Mouse (Mus musculus): ENCODE measurements around the gene Mgll. TPM values are rescaled to one million over a fixed set of nuclear protein-coding genes. Genes with fewer than 3 reads are reported as not detected.

Gene Mgll
- polyA plus RNA-seq, 1 experiment from 2014 or later: 51.3 TPM

DNA sequence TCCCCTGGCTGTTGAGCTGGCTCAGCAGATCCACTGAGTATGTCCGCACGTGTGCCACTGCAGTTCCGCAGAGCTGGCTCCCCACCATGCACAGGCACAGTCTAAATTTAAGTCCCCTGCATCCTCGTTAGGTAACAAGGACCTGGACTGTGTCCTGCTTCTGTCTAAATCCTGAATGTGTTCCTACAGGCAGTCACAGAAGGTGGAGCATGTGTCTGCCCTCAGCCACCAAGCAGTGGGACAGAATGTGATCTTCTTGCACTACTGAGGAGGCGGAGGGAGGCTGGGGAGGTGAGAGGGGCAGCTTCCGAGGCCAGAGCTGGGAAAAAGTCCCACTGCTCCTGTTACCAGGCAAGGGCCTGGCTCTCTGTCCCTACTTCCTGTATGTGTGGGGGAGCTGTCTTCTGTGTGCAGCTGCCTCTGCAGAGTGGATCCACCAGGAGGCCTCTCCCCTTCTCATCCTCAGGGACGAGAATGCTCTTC is 60.5 kb downstream of the Mgll start:
- no peak overlapping the region for H3K4me2 ChIP-seq (replicated peaks)
- H3K4me3 ChIP-seq (replicated peaks; ENCODE audit: low read length): no peak overlapping the region
- H3K27ac ChIP-seq: no peak overlapping the region
- H3K9me3 ChIP-seq (ENCODE audit: control insufficient read depth, low read length): no peaks in the 10 kb centered on the region
- H3K36me3 ChIP-seq (replicated peaks; ENCODE audit: control insufficient read depth, insufficient read depth): no peaks in the 10 kb centered on the region
- ATAC-seq (ENCODE audit: low FRiP score) (no peak), DNase-seq (ENCODE audit: low spot score) (no peak)
- WGBS: 69% methylated on average over 7 of the region's 7 CpGs
- H3K9ac ChIP-seq: no peak overlapping the region
- 0 out of 2 replicates have a peak, but pooled peaks cover 3% of the 10 kb centered on the region for H3K27me3 ChIP-seq (ENCODE audit: control insufficient read depth, insufficient read depth, low read length)
- H3K4me1 ChIP-seq (replicated peaks; ENCODE audit: control insufficient read depth, insufficient read depth, low read length): peaks cover 19% of the 10 kb centered on the region

DNA sequence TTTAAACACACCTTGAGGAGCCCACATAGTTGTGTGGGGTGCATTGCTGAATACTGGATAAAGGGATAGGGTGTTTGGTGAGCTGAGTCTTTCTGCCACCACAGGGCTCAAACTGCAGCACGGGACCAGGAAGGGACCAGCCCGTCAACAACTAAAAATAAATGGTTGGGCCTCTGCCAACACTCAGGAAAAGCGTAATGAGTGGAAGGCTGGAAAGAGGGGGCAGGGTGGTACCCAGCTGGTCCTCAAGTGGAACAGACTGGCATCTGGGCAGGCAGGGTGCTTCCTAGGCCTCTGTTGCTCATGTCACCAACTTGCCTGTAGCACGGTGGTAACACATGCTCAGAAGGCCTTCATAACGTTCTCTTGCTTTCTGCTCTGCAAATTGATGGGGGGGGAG is 61.1 kb downstream of the Mgll start:
- Histone ChIP-seq H3K27me3 (ENCODE audit: control insufficient read depth, insufficient read depth, low read length) (0 out of 2 replicates have a peak, but pooled peaks cover 3% of the 10 kb centered on the region), H3K4me1 (replicated peaks; ENCODE audit: control insufficient read depth, insufficient read depth, low read length) (peaks cover 19% of the 10 kb centered on the region), H3K9me3 (ENCODE audit: control insufficient read depth, low read length) (no peaks in the 10 kb centered on the region), H3K9ac (no peak overlapping the region), H3K4me3 (replicated peaks; ENCODE audit: low read length) (no peak overlapping the region), H3K4me2 (replicated peaks) (no peak overlapping the region), H3K27ac (no peak overlapping the region), H3K36me3 (replicated peaks; ENCODE audit: control insufficient read depth, insufficient read depth) (no peaks in the 10 kb centered on the region)
- ATAC-seq (ENCODE audit: low FRiP score): no peak
- DNase-seq (ENCODE audit: low spot score): no peak
- WGBS: 51% methylated on average over 5 of the region's 5 CpGs

DNA sequence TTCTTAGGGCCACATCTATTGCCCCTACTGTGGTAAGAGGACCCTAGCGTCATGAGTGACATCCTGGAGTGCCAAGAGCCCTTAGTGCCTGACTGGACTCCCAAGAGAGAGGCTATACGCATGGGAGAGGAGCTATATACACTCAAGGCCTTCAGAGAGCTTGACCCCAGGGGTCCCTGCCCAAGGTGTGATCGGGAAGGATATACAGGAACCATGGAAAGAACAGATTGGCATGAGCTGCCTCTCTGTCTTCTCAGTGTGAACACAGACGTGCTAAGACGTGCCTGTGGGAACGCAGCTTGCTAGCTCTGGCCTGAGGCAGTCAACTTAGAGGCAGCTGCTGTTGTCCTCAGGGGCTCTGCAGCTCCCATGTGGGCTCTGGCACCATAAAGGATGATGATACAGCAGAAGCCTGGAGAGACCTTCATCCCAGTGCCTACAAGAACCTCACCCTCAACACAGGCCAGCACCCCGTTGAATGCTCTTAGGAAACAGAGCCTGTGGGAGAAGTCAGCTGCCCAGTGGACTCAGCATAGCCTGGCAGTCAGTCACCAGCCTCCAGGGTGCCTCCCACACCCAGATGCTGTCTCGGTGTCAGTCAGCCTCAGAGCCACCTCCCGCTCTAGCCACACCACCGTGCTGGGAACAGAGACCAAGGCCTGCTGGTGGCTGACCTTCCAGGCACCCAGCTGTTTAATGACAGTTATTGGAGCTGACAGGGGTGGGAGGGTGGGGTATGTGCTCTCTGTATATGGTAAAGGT is 61.8 kb downstream of the Mgll start:
- Histone ChIP-seq H3K27ac (no peak overlapping the region), H3K27me3 (ENCODE audit: control insufficient read depth, insufficient read depth, low read length) (0 out of 2 replicates have a peak, but pooled peaks cover 3% of the 10 kb centered on the region), H3K9me3 (ENCODE audit: control insufficient read depth, low read length) (no peaks in the 10 kb centered on the region), H3K4me1 (replicated peaks; ENCODE audit: control insufficient read depth, insufficient read depth, low read length) (peaks cover 19% of the 10 kb centered on the region), H3K4me3 (replicated peaks; ENCODE audit: low read length) (no peak overlapping the region), H3K36me3 (replicated peaks; ENCODE audit: control insufficient read depth, insufficient read depth) (no peaks in the 10 kb centered on the region), H3K9ac (no peak overlapping the region), H3K4me2 (replicated peaks) (no peak overlapping the region)
- DNase-seq (ENCODE audit: low spot score) (no peak), ATAC-seq (ENCODE audit: low FRiP score) (no peak)
- WGBS: 73% methylated on average over 10 of the region's 10 CpGs

DNA sequence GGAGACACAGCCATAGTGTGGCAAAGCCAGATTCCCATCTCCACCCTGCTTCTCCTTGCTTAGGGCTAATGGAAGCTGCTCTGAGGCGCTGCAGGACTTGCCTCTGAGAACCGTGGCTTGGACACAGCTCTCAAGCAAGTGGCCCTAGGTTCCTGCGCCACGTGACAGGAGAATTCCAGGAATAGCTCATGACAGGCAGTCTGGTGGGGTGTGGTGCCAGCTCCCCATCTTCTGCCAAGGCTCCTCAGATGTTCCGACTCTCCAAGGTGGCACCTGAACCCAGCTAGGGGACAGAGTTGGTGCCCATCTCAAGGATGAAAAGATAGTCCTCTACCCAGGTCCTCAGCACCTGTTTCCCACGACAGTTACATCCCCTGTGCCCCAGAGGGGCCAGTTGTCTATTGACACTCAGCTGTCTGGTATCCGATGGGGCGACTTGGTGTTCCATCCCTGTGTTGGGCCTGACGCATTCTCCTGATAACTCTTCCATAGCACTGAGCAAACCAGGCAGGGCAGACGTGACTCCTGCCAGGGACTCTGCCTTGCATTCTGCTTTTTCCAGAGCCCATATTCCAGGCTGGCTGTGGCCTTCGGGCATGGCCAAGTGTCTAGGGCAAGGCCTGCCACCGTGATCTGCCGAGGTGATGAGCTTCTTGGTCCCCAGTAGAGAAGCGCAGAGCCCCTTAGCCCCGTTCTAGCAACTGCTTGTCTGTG is 62.7 kb downstream of the Mgll start:
- Histone ChIP-seq H3K27ac (no peak overlapping the region), H3K4me1 (replicated peaks; ENCODE audit: control insufficient read depth, insufficient read depth, low read length) (peaks cover 26% of the 10 kb centered on the region), H3K4me3 (replicated peaks; ENCODE audit: low read length) (no peak overlapping the region), H3K27me3 (ENCODE audit: control insufficient read depth, insufficient read depth, low read length) (0 out of 2 replicates have a peak, but pooled peaks cover 3% of the 10 kb centered on the region), H3K4me2 (replicated peaks) (no peak overlapping the region), H3K9me3 (ENCODE audit: control insufficient read depth, low read length) (no peaks in the 10 kb centered on the region), H3K36me3 (replicated peaks; ENCODE audit: control insufficient read depth, insufficient read depth) (no peaks in the 10 kb centered on the region), H3K9ac (no peak overlapping the region)
- WGBS: 82% methylated on average over 15 of the region's 15 CpGs
- no peak for ATAC-seq (ENCODE audit: low FRiP score)
- DNase-seq (ENCODE audit: low spot score): no peak

DNA sequence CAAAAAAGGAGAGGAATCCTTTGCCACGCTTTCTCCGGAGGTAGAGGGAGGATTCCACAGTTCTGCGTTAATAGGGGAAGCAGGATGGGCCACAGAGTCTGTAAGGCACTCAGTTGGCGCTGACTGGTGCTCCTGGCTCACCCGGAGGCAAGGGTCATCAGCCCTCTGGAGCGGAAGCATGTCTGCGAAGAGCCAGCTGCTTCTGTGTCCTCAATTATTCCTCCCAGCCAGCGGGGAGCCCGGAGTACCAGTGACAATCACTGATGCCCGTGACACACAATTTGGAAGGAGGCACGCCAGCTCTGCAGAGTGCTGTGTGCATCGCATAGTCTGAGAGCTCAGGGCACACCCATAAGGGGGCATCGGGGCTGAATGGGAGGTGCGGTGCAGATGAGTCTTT is 63.3 kb downstream of the Mgll start:
- 38% methylated on average over 14 of the region's 14 CpGs for WGBS
- no peak overlapping the region for H3K27ac ChIP-seq

DNA sequence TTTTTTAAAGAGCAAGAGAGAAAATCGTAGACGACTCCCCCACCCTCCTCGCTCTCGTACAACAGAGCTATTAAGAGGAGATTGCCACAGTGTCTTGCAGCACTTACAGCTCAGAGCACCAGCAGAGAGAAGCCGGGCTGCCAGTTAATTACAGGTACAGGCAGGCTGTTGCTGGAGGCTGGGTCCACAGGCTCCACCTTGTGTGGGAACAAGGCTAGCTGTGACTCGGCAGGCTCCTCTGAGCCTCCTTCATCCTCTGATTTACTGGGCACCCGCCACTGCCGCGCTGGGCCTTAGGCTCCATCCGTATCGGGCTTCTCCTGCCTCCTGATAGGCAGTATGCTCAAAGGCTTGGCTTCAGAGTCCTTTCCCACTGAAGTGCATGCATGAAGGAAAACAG is 64.0 kb downstream of the Mgll start:
- no peaks in the 10 kb centered on the region for H3K27me3 ChIP-seq (ENCODE audit: control insufficient read depth, insufficient read depth, low read length)
- WGBS: 54% methylated on average over 11 of the region's 11 CpGs
- H3K9me3 ChIP-seq (ENCODE audit: control insufficient read depth, low read length): no peaks in the 10 kb centered on the region
- H3K36me3 ChIP-seq (replicated peaks; ENCODE audit: control insufficient read depth, insufficient read depth): no peaks in the 10 kb centered on the region
- ATAC-seq (ENCODE audit: low FRiP score): peak; percentile 22
- DNase-seq (ENCODE audit: low spot score): no peak
- no peak overlapping the region; the same call in 1 of the 2 replicates for H3K27ac ChIP-seq
- H3K4me1 ChIP-seq (replicated peaks; ENCODE audit: control insufficient read depth, insufficient read depth, low read length): peaks cover 39% of the 10 kb centered on the region
- no peak overlapping the region for H3K4me2 ChIP-seq (replicated peaks)
- H3K4me3 ChIP-seq (replicated peaks; ENCODE audit: low read length): no peak overlapping the region
- H3K9ac ChIP-seq: no peak overlapping the region

More for the DNA sequence above, 63.3 kb downstream of the Mgll start:
- no peak overlapping the region for H3K4me3 ChIP-seq (replicated peaks; ENCODE audit: low read length)
- ATAC-seq (ENCODE audit: low FRiP score) (no peak), DNase-seq (ENCODE audit: low spot score) (no peak)
- 0 out of 2 replicates have a peak overlapping the region, but pooled peaks have one; percentile 28 for H3K9ac ChIP-seq
- H3K27me3 ChIP-seq (ENCODE audit: control insufficient read depth, insufficient read depth, low read length): no peaks in the 10 kb centered on the region
- H3K4me1 ChIP-seq (replicated peaks; ENCODE audit: control insufficient read depth, insufficient read depth, low read length): peaks cover 31% of the 10 kb centered on the region
- no peaks in the 10 kb centered on the region for H3K9me3 ChIP-seq (ENCODE audit: control insufficient read depth, low read length)
- no peaks in the 10 kb centered on the region for H3K36me3 ChIP-seq (replicated peaks; ENCODE audit: control insufficient read depth, insufficient read depth)
- H3K4me2 ChIP-seq (replicated peaks): no peak overlapping the region

DNA sequence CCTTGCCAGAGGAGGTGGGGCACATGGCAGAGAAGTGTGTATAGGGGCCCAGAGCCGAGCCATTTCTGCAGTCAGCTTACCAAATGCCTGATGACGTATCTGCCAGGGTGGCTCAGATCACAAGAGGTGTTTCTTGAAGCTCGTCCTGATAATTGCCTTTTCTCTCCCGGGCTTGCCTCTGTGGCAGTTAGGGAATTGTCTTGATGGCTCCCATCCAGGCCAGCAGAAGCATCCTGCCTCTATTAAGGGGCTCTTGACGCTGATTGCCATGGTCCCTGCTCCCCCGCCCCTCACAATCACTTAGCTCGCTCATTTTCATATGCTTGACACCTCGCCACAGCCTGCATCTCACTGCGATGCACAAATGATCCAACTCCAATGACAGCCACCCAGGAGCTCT is 67.1 kb downstream of the Mgll start:
- no peaks in the 10 kb centered on the region for H3K27me3 ChIP-seq (ENCODE audit: control insufficient read depth, insufficient read depth, low read length)
- ATAC-seq (ENCODE audit: low FRiP score) (no peak), DNase-seq (ENCODE audit: low spot score) (no peak)
- H3K36me3 ChIP-seq (replicated peaks; ENCODE audit: control insufficient read depth, insufficient read depth): no peaks in the 10 kb centered on the region
- H3K4me2 ChIP-seq (replicated peaks): no peak overlapping the region
- no peaks in the 10 kb centered on the region for H3K9me3 ChIP-seq (ENCODE audit: control insufficient read depth, low read length)
- no peak overlapping the region for H3K27ac ChIP-seq
- no peak overlapping the region for H3K9ac ChIP-seq
- no peak overlapping the region for H3K4me3 ChIP-seq (replicated peaks; ENCODE audit: low read length)
- H3K4me1 ChIP-seq (replicated peaks; ENCODE audit: control insufficient read depth, insufficient read depth, low read length): peaks cover 41% of the 10 kb centered on the region
- 26% methylated on average over 9 of the region's 9 CpGs for WGBS

DNA sequence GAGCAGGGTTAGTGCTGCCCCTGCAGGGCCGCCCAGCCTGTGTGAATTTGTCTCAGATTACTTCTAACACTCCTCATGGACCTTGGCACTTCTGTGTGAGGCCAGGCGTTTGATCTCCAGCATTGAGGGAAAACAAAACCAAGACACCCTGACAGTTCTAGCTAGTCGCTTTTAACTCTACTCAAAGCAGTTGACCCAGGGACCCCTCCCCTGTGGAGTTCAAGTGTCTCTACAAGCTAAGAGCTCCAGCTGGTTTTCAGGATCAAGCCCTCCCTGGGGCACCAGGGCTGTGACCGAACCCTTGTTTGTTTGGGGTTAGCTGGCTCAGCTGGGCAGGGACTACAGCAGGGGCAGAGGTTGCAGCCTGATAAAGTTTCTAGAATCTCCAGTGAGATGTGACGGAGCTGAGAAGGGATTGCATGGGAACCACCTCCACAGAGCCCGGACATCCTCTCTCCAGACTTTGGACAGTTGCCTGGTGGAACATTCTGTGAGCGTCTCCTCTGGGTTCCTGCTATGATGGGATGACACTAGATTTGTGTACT is 68.0 kb downstream of the Mgll start:
- Histone ChIP-seq H3K4me2 (replicated peaks) (no peak overlapping the region), H3K9me3 (ENCODE audit: control insufficient read depth, low read length) (no peaks in the 10 kb centered on the region), H3K4me1 (replicated peaks; ENCODE audit: control insufficient read depth, insufficient read depth, low read length) (peaks cover 40% of the 10 kb centered on the region), H3K36me3 (replicated peaks; ENCODE audit: control insufficient read depth, insufficient read depth) (no peaks in the 10 kb centered on the region), H3K27ac (no peak overlapping the region), H3K4me3 (replicated peaks; ENCODE audit: low read length) (no peak overlapping the region), H3K27me3 (ENCODE audit: control insufficient read depth, insufficient read depth, low read length) (no peaks in the 10 kb centered on the region), H3K9ac (no peak overlapping the region)
- 45% methylated on average over 7 of the region's 7 CpGs for WGBS
- no peak for ATAC-seq (ENCODE audit: low FRiP score)
- DNase-seq (ENCODE audit: low spot score): no peak

DNA sequence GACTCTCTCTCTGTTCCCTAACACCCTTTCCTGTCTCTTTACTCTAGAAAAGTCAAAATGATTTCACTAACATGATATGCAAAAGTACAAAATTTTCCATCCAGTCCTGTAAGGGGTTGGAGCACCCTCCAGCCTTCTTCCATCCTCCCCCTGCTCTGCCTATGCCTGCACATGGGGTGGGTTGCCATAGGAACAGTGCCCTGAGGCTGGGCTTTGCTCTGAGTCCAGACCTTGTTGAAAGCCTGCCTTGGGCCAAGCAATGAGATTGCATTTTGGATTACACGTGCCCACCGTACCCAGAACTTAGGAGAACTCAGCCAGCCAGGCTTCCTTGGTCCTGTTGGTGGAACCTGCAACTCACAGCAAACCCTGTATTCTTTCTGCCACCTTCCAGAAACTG is 69.0 kb downstream of the Mgll start:
- no peak overlapping the region for H3K9ac ChIP-seq
- no peak overlapping the region for H3K27ac ChIP-seq
- no peaks in the 10 kb centered on the region for H3K27me3 ChIP-seq (ENCODE audit: control insufficient read depth, insufficient read depth, low read length)
- H3K4me1 ChIP-seq (replicated peaks; ENCODE audit: control insufficient read depth, insufficient read depth, low read length): peaks cover 31% of the 10 kb centered on the region
- WGBS: 29% methylated on average over 2 of the region's 2 CpGs
- DNase-seq (ENCODE audit: low spot score) (no peak), ATAC-seq (ENCODE audit: low FRiP score) (no peak)
- no peaks in the 10 kb centered on the region for H3K36me3 ChIP-seq (replicated peaks; ENCODE audit: control insufficient read depth, insufficient read depth)
- H3K4me3 ChIP-seq (replicated peaks; ENCODE audit: low read length): no peak overlapping the region
- no peaks in the 10 kb centered on the region for H3K9me3 ChIP-seq (ENCODE audit: control insufficient read depth, low read length)
- no peak overlapping the region for H3K4me2 ChIP-seq (replicated peaks)
